Mouse (Mus musculus) adrenal gland, adult 2 months (tissue): ENCODE data around the gene Tmem163. TPM values are rescaled to one million over a fixed set of nuclear protein-coding genes. Genes with fewer than 3 reads are reported as not detected.

Experiments
- polyA plus RNA-seq: library from polyadenylated mRNA; depleted of rRNA; stranded (reverse); fragments of >200 nt; gene quantifications from 2 replicates; pipeline ENCODE4 v1.2.3, GENCODE M21; 2012; rRNA removed
- total RNA-seq, 2 experiments: library from RNA; stranded (reverse); gene quantifications; 2 replicates each; pipeline ENCODE4 v1.2.3; 2021

Tmem163 gene
- total and polyA plus RNA-seq, 3 experiments: 0.58 to 0.86 TPM; not detected in 1

Other genes starting within 250 kb of the Tmem163 start
- gene Acmsd, start 49.9 kb upstream of the Tmem163 start, total RNA-seq: under 1 TPM in 1 of 2 experiments, not detected in 1; 0.17 TPM
- gene Acmsd, start 49.9 kb upstream of the Tmem163 start, polyA plus RNA-seq: not detected in 2 replicates
- gene Ccnt2, start 94.6 kb upstream of the Tmem163 start, total RNA-seq: 10 to 100 TPM; 30.9 to 47.7 TPM
- gene Ccnt2, start 94.6 kb upstream of the Tmem163 start, polyA plus RNA-seq: 8.9 and 9.4 TPM in 2 replicates
- gene Map3k19, start 175.5 kb upstream of the Tmem163 start, total RNA-seq: under 1 TPM; 0.12 to 0.17 TPM
- 0.08 TPM in 1 of 2 replicates, not detected in the other for gene Map3k19, start 175.5 kb upstream of the Tmem163 start, polyA plus RNA-seq
- gene Rab3gap1, start 189.2 kb upstream of the Tmem163 start, total RNA-seq: 10 to 100 TPM; 44.6 to 48.8 TPM
- 27.2 and 31.7 TPM in 2 replicates for gene Rab3gap1, start 189.2 kb upstream of the Tmem163 start, polyA plus RNA-seq